9 mouse cellular contexts compared by ENCODE assay signal in genomic region chr6:127546676-127547075, GRCm38 (mm10). TPM values are rescaled to one million over a fixed set of nuclear protein-coding genes. Genes with fewer than 3 reads are reported as not detected.
DNase-seq lines count a peak whose midpoint lies in the region; ATAC-seq and TF ChIP-seq lines count a peak whose summit lies in the region.
"Had no signal": no experiment of that assay in that cellular context is flagged by ENCODE, and none has a peak within 500 bp of the region (broad histone marks: within the 10 kb centered on the region; RNA-seq: fewer than 3 reads in every experiment).

No protein-coding gene starts in this region.

- ATAC-seq in megakaryocyte progenitor cell, adult 5-6 weeks (replicated peaks; ENCODE audit: poor library complexity): no peak

- peaks cover 1% of the 10 kb centered on the region for H3K4me1 ChIP-seq in heart, adult 2 months (ENCODE audit: control insufficient read depth, insufficient read depth, low read length)
- no peaks in the 10 kb centered on the region for H3K4me1 ChIP-seq in heart, embryonic 10.5 days
- H3K4me1 ChIP-seq: liver, embryonic 13.5 days had no signal

- TF ChIP-seq CTCF in heart, adult 2 months (IDR thresholded peaks at IDR 0.05): no peak

- no peaks in the 10 kb centered on the region for H3K79me2 ChIP-seq in heart, adult 2 months (replicated peaks; ENCODE audit: control insufficient read depth, insufficient read depth, low read length)

- TF ChIP-seq EP300 in heart, adult 2 months (IDR thresholded peaks at IDR 0.05; ENCODE audit: insufficient read depth, low read depth, low read length): no peak

- 22% methylated on average over 4 of the region's 4 CpGs for WGBS in heart, adult 2 months
- WGBS in heart, embryonic 10.5 days: 79% methylated on average over 4 of the region's 4 CpGs

- TF ChIP-seq POLR2A in heart, adult 2 months (IDR thresholded peaks at IDR 0.05; ENCODE audit: insufficient read depth, low read depth, low read length): no peak

- H3K4me3 ChIP-seq in heart, adult 2 months: no peak overlapping the region
- H3K4me3 ChIP-seq in heart, embryonic 10.5 days: no peak overlapping the region
- H3K4me3 ChIP-seq: liver, embryonic 13.5 days had no signal

- no peak overlapping the region for H3K27ac ChIP-seq in heart, adult 2 months
- H3K27ac ChIP-seq in heart, embryonic 10.5 days: no peak overlapping the region
- H3K27ac ChIP-seq: liver, embryonic 13.5 days had no signal

- DNase-seq in heart, adult 2 months: peak; percentile 65 to 72
- no peak for DNase-seq in heart, embryonic 10.5 days (ENCODE audit: low spot score)
- peak; percentile 42 for DNase-seq in adrenal gland, adult 8-10 months
- peak; percentile 61 to 68 for DNase-seq in heart, postnatal 36 days
- peak; percentile 88 for DNase-seq in lung, postnatal 10 days
- DNase-seq in c-Kit-positive CD71-positive TER-119-positive erythroid progenitor cells, embryonic 14.5 days (ENCODE audit: low spot score): no peak
- DNase-seq in thymus, postnatal 36 days: no peak
- DNase-seq: liver, embryonic 13.5 days had no signal

- no peak overlapping the region for H3K9ac ChIP-seq in heart, adult 2 months (ENCODE audit: low read depth, low read length)
- H3K9ac ChIP-seq: liver, embryonic 13.5 days had no signal

- H3K36me3 ChIP-seq in heart, adult 2 months (ENCODE audit: control insufficient read depth, insufficient read depth, low read length): no peaks in the 10 kb centered on the region
- no peaks in the 10 kb centered on the region for H3K36me3 ChIP-seq in heart, embryonic 10.5 days
- H3K36me3 ChIP-seq: liver, embryonic 13.5 days had no signal

- no peaks in the 10 kb centered on the region for H3K27me3 ChIP-seq in heart, adult 2 months (ENCODE audit: control insufficient read depth, insufficient read depth, low read length)
- peaks cover 26% of the 10 kb centered on the region for H3K27me3 ChIP-seq in heart, embryonic 10.5 days (ENCODE audit: insufficient read depth, poor library complexity, severe bottlenecking)
- H3K27me3 ChIP-seq: liver, embryonic 13.5 days had no signal

- no peaks in the 10 kb centered on the region for H3K9me3 ChIP-seq in heart, embryonic 10.5 days
- H3K9me3 ChIP-seq: liver, embryonic 13.5 days had no signal

- intact Hi-C loops in heart, adult 2 months (cut with DNase I): no loop called here
- intact Hi-C loops in heart, postnatal 36 days (cut with DNase I): no loop called here

RNA-seq across cellular contexts. Expression of gene Cracr2a, which starts 14.5 kb away (rescaled TPM):
- 1 to 10 TPM; 1.1 to 1.4 TPM for total RNA-seq in heart, adult 2 months (2021)
- 1.4 and 1.5 TPM in 2 replicates for polyA plus RNA-seq in heart, adult 2 months (2012; rRNA removed)
- 1.6 and 1.7 TPM in 2 replicates for polyA plus RNA-seq in heart, embryonic 10.5 days (2016; fragmentation: Nextera tagmentation; extraction: Ambion mirVana)
- 1 to 10 TPM; 2.1 to 4.3 (median 4.1) TPM for total RNA-seq in adrenal gland, adult 8-10 months (2022)
- 1 to 10 TPM in 1 of 2 experiments, under 1 TPM in 1; 0.86 to 1.6 TPM for total RNA-seq in heart, postnatal 36 days (2021)
- total RNA-seq in megakaryocyte progenitor cell, adult 5-6 weeks (2015): 4.0 and 4.5 TPM in 2 replicates
- 6.2 and 10.3 TPM in 2 replicates for total RNA-seq in megakaryocyte progenitor cell, adult 5-6 weeks (2017)

Comparison
In these comparisons a context has a peak if more than half of its experiments do, and no peak if none do; other contexts are left out.
1. DNase-seq: peak in heart, adult 2 months (2 of 2), adrenal gland, adult 8-10 months (single experiment), heart, postnatal 36 days (2 of 2) and lung, postnatal 10 days (single experiment); none in heart, embryonic 10.5 days (single experiment), c-Kit-positive CD71-positive TER-119-positive erythroid progenitor cells, embryonic 14.5 days (single experiment) and thymus, postnatal 36 days (0 of 2).